Mouse (Mus musculus) erythroblast, embryonic 14.5 days (primary cell): ENCODE results near the gene Rtn4rl1.

Source experiments
- GATA1 ChIP-seq: IDR thresholded peaks from 2 replicates; pipeline ENCODE4 v1.6.1; 2012; ENCODE audit warnings: low read length, inconsistent platforms, mixed read lengths
- TAL1 ChIP-seq: IDR thresholded peaks from 3 replicates; pipeline ENCODE4 v1.6.1; 2012; ENCODE audit warnings: low read length, inconsistent platforms, mixed read lengths

GRCm38 (mm10) chr11:75152603-75153557 lies 40.7 kb upstream of the Rtn4rl1 start:
- no peak for TF ChIP-seq TAL1
- TF ChIP-seq GATA1: no peak
